Mouse (Mus musculus) C2C12 (cell line): Measurements from ENCODE around the gene Patj.

Source experiments
- CTCF ChIP-seq: IDR thresholded peaks from one replicate; pipeline ENCODE4 v1.5.1; 2011; ENCODE audit not compliant: control insufficient read depth, insufficient read depth, insufficient read length
- MAX ChIP-seq: IDR thresholded peaks from one replicate; pipeline ENCODE4 v1.6.1; 2011; ENCODE audit warnings: mild to moderate bottlenecking, control low read depth
- MYOG ChIP-seq: IDR thresholded peaks from one replicate; pipeline ENCODE4 v1.6.1; 2011; ENCODE audit not compliant: control insufficient read depth, insufficient read length; ENCODE audit errors: extremely low read depth

- no peak for TF ChIP-seq MAX
- no peak for TF ChIP-seq CTCF
- TF ChIP-seq MYOG: no peak
These were observed 43.8 kb downstream of the Patj start for GRCm38 (mm10) chr4:98439261-98440005.
